Mouse (Mus musculus) limb, embryonic 14.5 days (tissue): ENCODE results near the gene Gm10401. TPM values are rescaled to one million over a fixed set of nuclear protein-coding genes. Genes with fewer than 3 reads are reported as not detected.

Source experiments
- ATAC-seq: fragments of 200-750 bp; cut with Nextera tagmentation; 2 replicates; pipeline ENCODE4 v1.8.0; 2017; ENCODE audit warnings: low read depth, moderate number of reproducible peaks, moderate TSS enrichment; ENCODE audit not compliant: low FRiP score
- DNase-seq: peaks from one replicate; pipeline ENCODE4 v3.0.0-alpha.2; 2015; ENCODE audit warnings: low spot score
- H3K27ac ChIP-seq: fragments of 300-500 bp; sonication (generic); replicated peaks from 2 replicates; pipeline ENCODE4 v1.5.1; 2014; ENCODE audit warnings: low read depth, mild to moderate bottlenecking, low read length, moderate library complexity, mixed read lengths
- H3K27me3 ChIP-seq: fragments of 300-500 bp; sonication (generic); 2 replicates; pipeline ENCODE4 v1.6.1; 2014; ENCODE audit warnings: low read length, mixed read lengths; ENCODE audit not compliant: control insufficient read depth, insufficient read depth
- H3K36me3 ChIP-seq: fragments of 300-500 bp; sonication (generic); 2 replicates; pipeline ENCODE4 v1.6.1; 2014; ENCODE audit warnings: mild to moderate bottlenecking, low read length, moderate library complexity, mixed read lengths; ENCODE audit not compliant: control insufficient read depth, insufficient read depth
- H3K4me1 ChIP-seq: fragments of 300-500 bp; sonication (generic); 2 replicates; pipeline ENCODE4 v1.6.1; 2014; ENCODE audit warnings: antibody characterized with exemption, low read length, mixed read lengths; ENCODE audit not compliant: control insufficient read depth, insufficient read depth
- H3K4me2 ChIP-seq: fragments of 300-500 bp; sonication (generic); replicated peaks from 2 replicates; pipeline ENCODE4 v1.6.1; 2014; ENCODE audit warnings: low read depth, mild to moderate bottlenecking, low read length, moderate library complexity; ENCODE audit not compliant: severe bottlenecking
- H3K4me3 ChIP-seq: fragments of 300-500 bp; sonication (generic); replicated peaks from 2 replicates; pipeline ENCODE4 v1.5.1; 2014; ENCODE audit warnings: low read length
- H3K9ac ChIP-seq: fragments of 300-500 bp; sonication (generic); 2 replicates; pipeline ENCODE4 v1.6.1; 2014; ENCODE audit warnings: mild to moderate bottlenecking, low read depth, low read length, moderate library complexity; ENCODE audit not compliant: severe bottlenecking
- H3K9me3 ChIP-seq: fragments of 300-500 bp; sonication (generic); 2 replicates; pipeline ENCODE4 v1.6.1; 2016; ENCODE audit warnings: low read length; ENCODE audit not compliant: control insufficient read depth
- POLR2A ChIP-seq: fragments of 200-500 bp; IDR thresholded peaks from 2 replicates; pipeline ENCODE4 v1.8.0; 2012; ENCODE audit warnings: inconsistent platforms, mild to moderate bottlenecking, moderate library complexity, borderline replicate concordance; ENCODE audit not compliant: insufficient read depth, insufficient read length; ENCODE audit errors: extremely low read depth
- WGBS: fragments of 180-500 bp; shearing (Covaris S2); extraction: QIAGEN DNeasy Blood & Tissue Kit; methylation state at CpG from one replicate; pipeline ENCODE4 v1.1.7; 2014; 5-methylcytosine and 5-hydroxymethylcytosine counted together
- polyA plus RNA-seq, 2 experiments: library from polyadenylated mRNA; depleted of rRNA in 1 of 2; stranded (reverse) in 1 of 2; unstranded in 1 of 2; fragments of >200 nt; fragmentation: Nextera tagmentation in 1 of 2; extraction: Ambion mirVana in 1 of 2; gene quantifications; 2 replicates each; pipeline versions ENCODE4 v1.2.1 to v1.2.3; 2012 to 2014

Gm10401 gene
- polyA plus RNA-seq, 2 experiments = 63.5 TPM; not detected in 1

- H3K9me3 ChIP-seq = no peaks in the 10 kb centered on the region
- no peaks in the 10 kb centered on the region for H3K4me1 ChIP-seq
- no peaks in the 10 kb centered on the region for H3K27me3 ChIP-seq
- no peak overlapping the region for H3K4me3 ChIP-seq
- no peak overlapping the region for H3K27ac ChIP-seq
- DNase-seq (no peak), ATAC-seq (no peak)
- WGBS = 69% methylated on average over 6 of the region's 6 CpGs
- H3K4me2 ChIP-seq = no peak overlapping the region
- peaks cover 50% of the 10 kb centered on the region for H3K36me3 ChIP-seq
- TF ChIP-seq POLR2A = no peak
- H3K9ac ChIP-seq = no peak overlapping the region
Measured at GRCm38 (mm10) chr5:115144471-115144870, 46.4 kb upstream of the Gm10401 start.

GRCm38 (mm10) chr5:115143552-115143951, 45.5 kb upstream of the Gm10401 start:
- Histone ChIP-seq H3K9ac (no peak overlapping the region), H3K36me3 (peaks cover 42% of the 10 kb centered on the region), H3K27ac (no peak overlapping the region), H3K9me3 (no peaks in the 10 kb centered on the region), H3K27me3 (no peaks in the 10 kb centered on the region), H3K4me1 (no peaks in the 10 kb centered on the region), H3K4me3 (no peak overlapping the region), H3K4me2 (no peak overlapping the region)
- ATAC-seq (no peak), DNase-seq (no peak)
- TF ChIP-seq POLR2A = no peak
- WGBS = 83% methylated on average over 10 of the region's 10 CpGs

GRCm38 (mm10) chr5:115142166-115142697, 44.1 kb upstream of the Gm10401 start:
- no peak for TF ChIP-seq POLR2A
- H3K9ac ChIP-seq = no peak overlapping the region
- H3K4me2 ChIP-seq = no peak overlapping the region
- ATAC-seq = no peak
- no peaks in the 10 kb centered on the region for H3K4me1 ChIP-seq
- DNase-seq = no peak
- peaks cover 29% of the 10 kb centered on the region for H3K36me3 ChIP-seq
- no peak overlapping the region for H3K4me3 ChIP-seq
- no peak overlapping the region for H3K27ac ChIP-seq
- no peaks in the 10 kb centered on the region for H3K9me3 ChIP-seq
- H3K27me3 ChIP-seq = no peaks in the 10 kb centered on the region
- WGBS = 89% methylated on average over 9 of the region's 9 CpGs

GRCm38 (mm10) chr5:115140726-115141125, 42.6 kb upstream of the Gm10401 start:
- ATAC-seq (no peak; the same call in 1 of the 2 replicates), DNase-seq (no peak)
- Histone ChIP-seq H3K9me3 (no peaks in the 10 kb centered on the region), H3K27ac (no peak overlapping the region), H3K36me3 (peaks cover 14% of the 10 kb centered on the region), H3K4me2 (no peak overlapping the region), H3K9ac (no peak overlapping the region), H3K27me3 (no peaks in the 10 kb centered on the region), H3K4me1 (no peaks in the 10 kb centered on the region), H3K4me3 (no peak overlapping the region)
- WGBS = 65% methylated on average over 3 of the region's 3 CpGs
- TF ChIP-seq POLR2A = no peak

- 46% methylated on average over 4 of the region's 4 CpGs for WGBS
- no peaks in the 10 kb centered on the region for H3K9me3 ChIP-seq
- no peak overlapping the region for H3K4me3 ChIP-seq
- H3K27ac ChIP-seq = no peak overlapping the region
- H3K4me2 ChIP-seq = no peak overlapping the region
- peaks cover under 1% of the 10 kb centered on the region; the same call in 1 of the 2 replicates for H3K36me3 ChIP-seq
- no peaks in the 10 kb centered on the region for H3K27me3 ChIP-seq
- TF ChIP-seq POLR2A = no peak
- no peaks in the 10 kb centered on the region for H3K4me1 ChIP-seq
- DNase-seq = no peak
- no peak for ATAC-seq
- no peak overlapping the region for H3K9ac ChIP-seq
Measured at GRCm38 (mm10) chr5:115139124-115139523, 41.0 kb upstream of the Gm10401 start.
